Mouse (Mus musculus) intestine, embryonic 14.5 days (tissue): ENCODE measurements around the gene Ssh2. TPM values are rescaled to one million over a fixed set of nuclear protein-coding genes. Genes with fewer than 3 reads are reported as not detected.

ENCODE experiments used
- ATAC-seq: fragments of 200-750 bp; cut with Nextera tagmentation; replicated peaks from 2 replicates; pipeline ENCODE4 v1.8.0; 2017; ENCODE audit warnings: low read depth, moderate number of reproducible peaks, moderate TSS enrichment, moderate library complexity; ENCODE audit not compliant: low FRiP score, low TSS enrichment
- DNase-seq: peaks from one replicate; pipeline ENCODE4 v3.0.0-alpha.2; 2018; ENCODE audit warnings: low spot score
- H3K27ac ChIP-seq: fragments of 300-500 bp; sonication (generic); 2 replicates; pipeline ENCODE4 v1.5.1; 2014; ENCODE audit warnings: low read depth, mild to moderate bottlenecking, control low read depth
- H3K27me3 ChIP-seq: fragments of 300-500 bp; sonication (generic); replicated peaks from 2 replicates; pipeline ENCODE4 v1.6.1; 2014; ENCODE audit warnings: low read length, control low read depth; ENCODE audit not compliant: control insufficient read depth, insufficient read depth
- H3K36me3 ChIP-seq: fragments of 300-500 bp; sonication (generic); 2 replicates; pipeline ENCODE4 v1.6.1; 2014; ENCODE audit warnings: low read length, control low read depth; ENCODE audit not compliant: control insufficient read depth, insufficient read depth
- H3K4me1 ChIP-seq: fragments of 300-500 bp; sonication (generic); replicated peaks from 2 replicates; pipeline ENCODE4 v1.6.1; 2014; ENCODE audit warnings: low read length, control low read depth, mixed read lengths; ENCODE audit not compliant: control insufficient read depth, insufficient read depth
- H3K4me2 ChIP-seq: fragments of 300-500 bp; sonication (generic); 2 replicates; pipeline ENCODE4 v1.6.1; 2014; ENCODE audit warnings: low read length
- H3K4me3 ChIP-seq: fragments of 300-500 bp; sonication (generic); 2 replicates; pipeline ENCODE4 v1.5.1; 2014; ENCODE audit warnings: low read depth, low read length, control low read depth, mixed read lengths
- H3K9ac ChIP-seq: fragments of 300-500 bp; sonication (generic); 2 replicates; pipeline ENCODE4 v1.6.1; 2014; ENCODE audit warnings: mild to moderate bottlenecking, low read length
- H3K9me3 ChIP-seq: fragments of 300-500 bp; sonication (generic); 2 replicates; pipeline ENCODE4 v1.6.1; 2016; ENCODE audit warnings: low read length, control low read depth; ENCODE audit not compliant: control insufficient read depth
- WGBS: fragments of 180-500 bp; shearing (Covaris S2); extraction: QIAGEN DNeasy Blood & Tissue Kit; methylation state at CpG from one replicate; pipeline ENCODE4 v1.1.7; 2014; 5-methylcytosine and 5-hydroxymethylcytosine counted together
- polyA plus RNA-seq: library from polyadenylated mRNA; unstranded; fragments of >200 nt; fragmentation: Nextera tagmentation; extraction: Ambion mirVana; gene quantifications from 2 replicates; pipeline ENCODE4 v1.2.1, GENCODE M21; 2014

Ssh2 gene
- polyA plus RNA-seq, 1 experiment from 2014 or later: 9.4 TPM

DNA sequence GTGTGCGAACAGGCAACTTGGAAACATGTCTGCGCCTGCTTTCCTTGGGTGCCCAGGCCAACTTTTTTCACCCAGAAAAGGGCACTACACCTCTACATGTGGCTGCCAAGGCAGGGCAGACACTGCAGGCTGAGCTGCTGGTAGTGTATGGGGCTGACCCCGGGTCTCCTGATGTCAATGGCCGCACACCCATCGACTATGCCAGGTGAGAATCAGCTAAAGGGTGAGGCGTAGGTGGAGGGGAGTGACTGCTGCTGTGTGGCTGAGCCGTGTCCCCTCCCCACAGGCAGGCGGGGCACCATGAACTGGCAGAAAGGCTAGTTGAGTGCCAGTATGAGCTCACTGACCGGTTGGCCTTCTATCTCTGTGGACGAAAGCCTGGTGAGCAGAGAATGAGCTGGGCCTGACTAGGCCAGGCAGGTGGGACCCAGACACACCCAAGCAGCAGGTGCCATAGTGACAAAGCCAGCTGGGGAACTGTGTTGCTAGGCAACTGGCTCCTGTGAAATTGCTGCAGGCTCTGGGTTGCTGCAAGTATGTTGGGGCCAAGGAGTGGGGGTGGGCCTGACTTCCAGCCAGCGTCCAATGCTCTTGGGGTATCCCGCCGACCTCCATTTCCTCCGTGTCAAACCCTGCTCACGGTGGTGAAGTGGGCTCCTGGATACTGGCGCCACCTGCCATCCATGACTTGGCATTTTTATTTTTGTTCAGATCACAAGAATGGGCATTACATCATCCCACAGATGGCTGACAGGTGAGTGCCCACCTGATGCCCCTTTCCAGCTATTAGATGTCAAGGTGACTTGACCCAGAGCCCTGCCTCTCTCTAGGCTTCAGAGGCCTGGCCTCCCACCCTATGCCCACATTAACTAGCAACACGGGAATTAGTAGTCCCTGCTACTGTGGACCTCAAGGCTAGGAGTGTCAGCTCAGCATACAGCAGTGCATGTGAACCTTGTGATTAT lies 284.6 kb downstream of the Ssh2 start:
- Histone ChIP-seq H3K36me3 (peaks cover 66% of the 10 kb centered on the region), H3K4me1 (peaks cover 15% of the 10 kb centered on the region), H3K27me3 (no peaks in the 10 kb centered on the region), H3K27ac (no peak overlapping the region), H3K4me2 (no peak overlapping the region), H3K9ac (no peak overlapping the region), H3K4me3 (no peak overlapping the region), H3K9me3 (no peaks in the 10 kb centered on the region)
- no peak for ATAC-seq
- 82% methylated on average over 17 of the region's 17 CpGs for WGBS
- no peak for DNase-seq

- H3K9me3 ChIP-seq: no peaks in the 10 kb centered on the region
- H3K27me3 ChIP-seq: no peaks in the 10 kb centered on the region
- no peak overlapping the region for H3K4me3 ChIP-seq
- peak; percentile 84 for DNase-seq
- no peak overlapping the region for H3K4me2 ChIP-seq
- no peak overlapping the region for H3K27ac ChIP-seq
- no peak for ATAC-seq
- H3K4me1 ChIP-seq: peaks cover 10% of the 10 kb centered on the region
- WGBS: 20% methylated on average over 5 of the region's 5 CpGs
- no peak overlapping the region for H3K9ac ChIP-seq
- peaks cover 74% of the 10 kb centered on the region for H3K36me3 ChIP-seq
Observed at GRCm38 (mm10) chr11:77501392-77501791, 285.3 kb downstream of the Ssh2 start.

- Histone ChIP-seq H3K27me3 (no peaks in the 10 kb centered on the region), H3K4me1 (peaks cover 8% of the 10 kb centered on the region), H3K4me2 (no peak overlapping the region), H3K9ac (no peak overlapping the region), H3K36me3 (peaks cover 80% of the 10 kb centered on the region), H3K27ac (no peak overlapping the region), H3K9me3 (no peaks in the 10 kb centered on the region), H3K4me3 (no peak overlapping the region)
- WGBS: 93% methylated on average over 4 of the region's 4 CpGs
- ATAC-seq: no peak
- no peak for DNase-seq
Observed at GRCm38 (mm10) chr11:77501971-77502370, 285.9 kb downstream of the Ssh2 start.

GRCm38 (mm10) chr11:77502481-77502880 lies 286.4 kb downstream of the Ssh2 start:
- H3K4me1 ChIP-seq: peaks cover 2% of the 10 kb centered on the region
- WGBS: 79% methylated on average over 6 of the region's 6 CpGs
- DNase-seq (no peak), ATAC-seq (no peak)
- no peak overlapping the region for H3K4me3 ChIP-seq
- peaks cover 85% of the 10 kb centered on the region for H3K36me3 ChIP-seq
- no peaks in the 10 kb centered on the region for H3K27me3 ChIP-seq
- no peaks in the 10 kb centered on the region for H3K9me3 ChIP-seq
- H3K9ac ChIP-seq: no peak overlapping the region
- no peak overlapping the region for H3K4me2 ChIP-seq
- no peak overlapping the region for H3K27ac ChIP-seq

- WGBS: 68% methylated on average over 3 of the region's 3 CpGs
- H3K27me3 ChIP-seq: no peaks in the 10 kb centered on the region
- H3K4me2 ChIP-seq: no peak overlapping the region
- peaks cover 87% of the 10 kb centered on the region for H3K36me3 ChIP-seq
- H3K9me3 ChIP-seq: no peaks in the 10 kb centered on the region
- ATAC-seq: no peak
- H3K27ac ChIP-seq: no peak overlapping the region
- H3K4me1 ChIP-seq: peaks cover 4% of the 10 kb centered on the region
- no peak overlapping the region for H3K4me3 ChIP-seq
- no peak overlapping the region for H3K9ac ChIP-seq
- no peak for DNase-seq
Observed at GRCm38 (mm10) chr11:77503511-77503910, 287.4 kb downstream of the Ssh2 start.

DNA sequence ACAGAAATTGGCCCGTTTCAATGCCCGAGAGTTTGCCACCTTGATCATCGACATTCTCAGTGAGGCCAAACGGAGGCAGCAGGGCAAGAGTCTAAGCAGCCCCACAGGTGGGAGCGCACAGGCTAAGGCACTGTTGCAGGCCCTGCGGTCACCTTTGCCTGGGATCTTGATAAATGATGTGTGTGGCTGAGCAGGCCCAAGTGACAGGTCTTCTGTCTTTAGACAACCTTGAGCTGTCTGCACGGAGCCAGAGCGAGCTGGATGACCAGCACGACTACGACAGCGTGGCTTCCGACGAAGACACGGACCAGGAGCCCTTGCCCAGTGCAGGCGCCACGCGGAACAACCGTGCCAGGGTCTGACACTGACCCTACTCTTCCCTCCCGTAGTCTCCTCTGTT lies 288.3 kb downstream of the Ssh2 start:
- H3K27ac ChIP-seq: no peak overlapping the region
- 94% methylated on average over 19 of the region's 19 CpGs for WGBS
- H3K4me1 ChIP-seq: peaks cover 5% of the 10 kb centered on the region
- no peaks in the 10 kb centered on the region for H3K9me3 ChIP-seq
- ATAC-seq: no peak
- H3K4me3 ChIP-seq: no peak overlapping the region
- peaks cover 88% of the 10 kb centered on the region for H3K36me3 ChIP-seq
- no peak for DNase-seq
- H3K27me3 ChIP-seq: no peaks in the 10 kb centered on the region
- H3K4me2 ChIP-seq: no peak overlapping the region
- no peak overlapping the region for H3K9ac ChIP-seq

GRCm38 (mm10) chr11:77505291-77505980 lies 289.3 kb downstream of the Ssh2 start:
- H3K9me3 ChIP-seq: no peaks in the 10 kb centered on the region
- DNase-seq (no peak), ATAC-seq (no peak)
- H3K4me2 ChIP-seq: no peak overlapping the region
- whole genome bisulfite sequencing: 91% methylated on average over 22 of the region's 22 CpGs
- H3K9ac ChIP-seq: no peak overlapping the region
- peaks cover 83% of the 10 kb centered on the region for H3K36me3 ChIP-seq
- H3K27me3 ChIP-seq: no peaks in the 10 kb centered on the region
- no peak overlapping the region for H3K27ac ChIP-seq
- peaks cover 5% of the 10 kb centered on the region for H3K4me1 ChIP-seq
- H3K4me3 ChIP-seq: no peak overlapping the region

DNA sequence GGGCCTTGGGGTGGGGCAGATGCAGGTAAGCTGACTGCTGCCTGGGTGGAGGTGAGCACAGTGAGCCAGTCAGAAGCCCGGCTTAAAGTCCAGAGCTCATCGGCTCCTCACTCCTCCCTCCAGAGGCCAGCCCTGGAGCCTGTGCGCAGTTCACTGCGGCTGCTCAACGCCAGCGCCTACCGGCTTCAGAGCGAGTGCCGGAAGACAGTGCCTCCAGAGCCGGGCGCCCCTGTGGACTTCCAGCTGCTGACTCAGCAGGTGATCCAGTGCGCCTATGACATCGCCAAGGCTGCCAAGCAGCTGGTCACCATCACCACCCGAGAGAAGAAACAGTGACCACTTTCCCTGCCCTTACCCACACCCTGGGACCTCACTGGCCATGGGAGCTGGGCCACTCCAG lies 290.2 kb downstream of the Ssh2 start:
- Histone ChIP-seq H3K9me3 (no peaks in the 10 kb centered on the region), H3K36me3 (peaks cover 74% of the 10 kb centered on the region), H3K4me1 (peaks cover 5% of the 10 kb centered on the region; the same call in 1 of the 2 replicates), H3K4me3 (no peak overlapping the region), H3K27ac (no peak overlapping the region), H3K27me3 (no peaks in the 10 kb centered on the region), H3K4me2 (no peak overlapping the region), H3K9ac (no peak overlapping the region)
- DNase-seq (no peak), ATAC-seq (no peak)
- WGBS: 87% methylated on average over 14 of the region's 14 CpGs
